Mouse (Mus musculus) ZHBTc4 (cell line): ENCODE measurements around the gene Rnf187.

Source experiments
- DNase-seq: peaks from one replicate; pipeline ENCODE4 v3.0.0-alpha.2; 2011; ENCODE audit warnings: low read depth, low spot score

Gene Rnf187

DNA sequence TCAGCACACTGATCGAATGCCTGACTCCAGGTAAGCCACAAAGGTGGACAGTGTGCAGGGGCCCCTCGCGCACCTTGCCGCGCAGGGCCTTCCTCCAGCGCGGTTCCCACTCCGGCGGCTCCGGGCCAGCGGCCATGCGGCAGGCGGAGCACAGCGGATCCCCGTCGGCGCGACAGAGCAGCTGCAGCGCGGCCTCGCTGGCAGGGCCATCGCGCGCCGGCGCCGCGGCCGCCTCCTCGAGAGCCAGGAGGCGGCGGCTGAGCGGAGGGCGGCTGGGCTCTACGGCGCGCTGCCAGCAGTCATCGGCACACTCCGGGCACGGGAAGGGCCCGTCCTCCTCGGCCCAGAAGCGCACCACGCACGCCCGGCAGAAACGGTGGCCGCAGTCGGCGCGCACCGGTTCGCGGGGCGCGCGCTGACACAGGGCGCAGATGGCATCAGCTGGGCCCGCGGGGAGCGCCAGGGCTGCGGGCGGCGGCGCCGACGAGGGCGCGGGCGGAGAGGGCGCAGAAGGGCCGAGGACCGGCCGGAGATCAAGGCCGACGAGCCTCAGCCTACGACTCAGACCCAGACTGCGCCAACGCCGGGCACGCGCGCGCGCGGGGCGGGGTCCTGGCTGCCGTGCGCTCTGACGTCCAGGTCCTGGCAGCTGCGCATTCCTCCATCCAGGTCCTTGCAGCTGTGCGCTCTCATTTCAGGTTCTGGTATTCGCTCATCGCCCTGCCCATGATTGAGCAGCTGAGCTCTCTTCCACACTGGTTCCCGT is at the start of gene Rnf187:
Rnf187 (minus strand) TSS at position 595 of the 766 bp plus-strand sequence.
- DNase-seq: peak; percentile 97

GRCm38 (mm10) chr11:58985299-58985917 is 46.7 kb upstream of the Rnf187 start:
- no peak for DNase-seq

- no peak for DNase-seq
Observed at GRCm38 (mm10) chr11:58984657-58985056, 45.9 kb upstream of the Rnf187 start.

DNA sequence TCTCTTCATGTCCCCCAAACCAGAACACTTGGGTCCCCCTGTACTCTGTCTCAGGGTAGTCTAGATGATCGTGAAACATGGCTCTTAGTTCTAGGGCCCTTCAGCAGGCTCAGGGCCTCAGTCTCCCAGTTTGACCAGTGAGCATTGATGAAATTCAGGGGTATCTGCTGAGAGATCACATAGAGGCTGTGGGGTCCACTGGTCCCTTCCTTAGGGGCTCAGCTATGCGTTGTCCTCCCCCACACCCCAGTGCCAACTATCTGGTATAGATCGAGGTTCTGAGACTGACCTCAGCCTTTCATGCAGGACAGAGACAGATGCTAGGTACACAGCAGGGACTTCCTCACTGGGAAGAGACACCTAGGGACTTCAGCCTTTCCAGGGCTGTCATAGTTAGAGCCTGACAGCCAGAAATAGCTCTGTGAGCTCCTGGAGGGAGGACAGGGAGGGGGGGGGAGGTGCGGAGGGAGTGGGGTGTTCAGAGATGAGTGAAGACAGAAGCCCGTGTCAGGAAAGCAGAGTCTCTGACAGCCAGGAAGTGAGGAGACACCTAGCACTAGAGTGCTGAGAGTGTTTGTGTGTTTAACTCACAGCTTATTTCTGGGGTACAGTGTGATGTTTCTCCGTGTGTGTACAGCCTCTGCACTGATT is 45.1 kb upstream of the Rnf187 start:
- no peak for DNase-seq

DNA sequence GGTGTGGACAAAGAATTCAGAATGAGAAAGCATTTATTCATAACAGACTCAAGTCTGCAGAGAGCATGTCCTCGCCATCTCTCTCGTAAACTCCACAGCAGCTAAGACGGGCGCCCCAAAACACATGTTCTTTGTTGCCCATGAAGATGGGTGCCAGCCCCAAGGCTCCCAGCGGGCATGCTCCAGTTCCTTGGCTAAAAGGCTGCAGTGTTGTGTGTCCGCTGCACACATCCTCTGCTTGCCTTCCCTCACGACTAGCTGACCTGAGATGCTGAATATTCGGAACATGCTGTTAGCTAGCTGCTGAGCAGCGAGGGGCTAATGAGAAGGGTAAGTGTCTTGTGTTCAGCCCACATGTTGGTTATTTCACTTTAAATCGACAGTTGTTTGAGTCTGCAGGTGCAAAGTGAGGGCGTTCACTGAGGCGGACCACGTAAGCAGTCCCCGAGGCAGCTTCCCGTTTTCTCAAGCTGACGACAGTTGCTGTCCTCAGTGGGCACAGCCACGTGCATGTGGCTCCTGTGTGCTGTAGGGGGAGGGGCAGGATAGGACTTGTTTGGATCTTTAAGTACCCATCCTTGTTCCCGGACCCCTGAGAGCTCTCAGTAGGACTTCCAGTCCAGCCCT is 43.9 kb upstream of the Rnf187 start:
- DNase-seq: no peak

- DNase-seq: peak; percentile 75
Observed at GRCm38 (mm10) chr11:58981541-58982447, 43.1 kb upstream of the Rnf187 start.

DNA sequence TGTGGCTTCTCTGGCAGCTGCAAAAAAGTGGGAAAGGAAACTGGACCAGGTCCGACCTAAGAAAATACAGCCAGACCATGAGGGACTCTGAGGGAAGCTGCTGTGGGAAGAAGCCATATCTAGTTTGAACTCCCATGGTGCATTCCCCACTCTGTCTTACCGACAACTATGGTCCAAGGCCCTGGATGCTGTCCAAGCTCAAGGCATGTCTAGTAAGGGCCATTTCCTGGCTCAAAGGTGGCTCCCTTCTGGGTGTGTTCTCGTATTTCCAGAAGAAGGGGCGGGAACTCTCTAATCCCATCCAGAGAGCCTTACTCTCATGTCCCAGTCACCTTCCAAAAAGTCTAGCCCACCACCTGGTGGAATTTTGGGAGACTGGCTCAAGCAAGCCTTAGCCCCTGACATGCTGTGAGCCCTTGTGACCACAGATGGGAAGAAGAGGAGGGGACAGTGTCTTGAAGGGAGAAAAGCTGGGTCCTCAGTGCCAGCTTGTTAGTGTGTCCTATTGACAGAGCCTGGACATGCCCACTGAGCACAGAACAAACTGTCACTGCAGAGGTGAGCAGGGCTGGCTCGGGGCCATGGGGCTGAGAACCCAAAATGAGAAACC is 41.8 kb upstream of the Rnf187 start:
- DNase-seq: peak; percentile 40

- no peak for DNase-seq
Observed at GRCm38 (mm10) chr11:58979661-58980060, 40.9 kb upstream of the Rnf187 start.

DNA sequence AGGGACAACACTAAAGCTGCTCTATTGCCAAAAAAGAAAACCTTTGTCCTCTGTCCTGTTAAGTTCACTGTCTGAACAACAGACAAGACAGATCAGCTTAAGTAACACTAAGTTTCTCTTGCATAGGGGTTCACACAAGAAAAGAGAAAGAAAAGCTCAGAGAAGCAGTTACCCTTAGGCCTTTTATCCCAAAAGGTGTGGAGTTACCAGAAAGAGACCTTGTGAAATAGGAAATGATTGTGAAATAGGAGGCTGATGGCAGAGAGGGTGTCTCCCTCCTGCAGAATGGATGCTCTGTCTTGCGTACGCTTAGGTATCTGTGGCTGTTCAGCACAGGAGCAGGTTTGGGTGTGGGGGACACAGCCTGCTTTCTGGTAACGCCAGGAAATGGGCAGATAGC is 40.5 kb upstream of the Rnf187 start:
- no peak for DNase-seq

DNA sequence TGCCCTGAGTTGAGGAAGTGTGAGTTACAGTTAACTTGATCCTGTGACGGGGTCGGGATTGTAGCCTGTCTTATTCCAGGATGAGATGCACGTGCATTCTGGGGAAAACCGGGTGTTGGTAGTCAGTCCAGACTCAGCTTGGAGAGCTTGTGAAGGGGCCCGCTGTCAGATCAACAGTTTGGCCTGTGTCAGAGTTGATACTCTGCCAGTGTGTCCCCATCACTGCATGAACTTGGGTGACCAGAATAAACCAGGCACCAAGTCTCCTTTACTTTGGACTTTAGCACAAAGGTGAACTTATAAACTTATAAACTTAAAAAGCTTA is 40.0 kb upstream of the Rnf187 start:
- DNase-seq: no peak

DNA sequence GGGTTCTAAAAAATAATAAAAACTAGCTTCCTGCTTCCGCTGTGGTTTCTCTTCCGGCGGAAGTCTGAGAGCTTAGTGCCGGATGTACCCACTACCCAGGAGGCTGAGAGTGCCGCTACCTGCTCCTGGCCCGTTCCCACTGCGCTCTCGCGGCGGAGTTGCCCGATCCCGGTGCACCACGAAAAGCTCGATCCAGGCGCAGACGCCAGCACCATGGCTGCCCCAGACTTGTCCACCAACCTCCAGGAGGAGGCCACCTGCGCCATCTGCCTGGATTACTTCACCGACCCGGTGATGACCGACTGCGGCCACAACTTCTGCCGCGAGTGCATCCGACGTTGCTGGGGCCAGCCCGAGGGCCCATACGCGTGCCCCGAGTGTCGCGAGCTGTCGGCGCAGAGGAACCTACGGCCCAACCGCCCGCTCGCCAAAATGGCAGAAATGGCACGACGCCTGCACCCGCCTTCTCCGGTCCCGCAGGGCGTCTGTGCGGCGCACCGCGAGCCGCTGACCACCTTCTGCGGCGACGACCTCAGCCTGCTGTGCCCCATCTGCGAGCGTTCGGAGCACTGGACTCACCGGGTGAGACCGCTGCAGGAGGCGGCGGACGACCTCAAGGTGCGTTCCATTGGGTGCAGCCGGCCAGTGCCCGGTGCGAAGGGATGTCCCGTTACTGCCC is 39.5 kb upstream of the Rnf187 start, which contains the start of gene Trim11:
Trim11 (plus strand) TSS at position 67 of the 679 bp plus-strand sequence.
- peak; percentile 79 for DNase-seq

DNA sequence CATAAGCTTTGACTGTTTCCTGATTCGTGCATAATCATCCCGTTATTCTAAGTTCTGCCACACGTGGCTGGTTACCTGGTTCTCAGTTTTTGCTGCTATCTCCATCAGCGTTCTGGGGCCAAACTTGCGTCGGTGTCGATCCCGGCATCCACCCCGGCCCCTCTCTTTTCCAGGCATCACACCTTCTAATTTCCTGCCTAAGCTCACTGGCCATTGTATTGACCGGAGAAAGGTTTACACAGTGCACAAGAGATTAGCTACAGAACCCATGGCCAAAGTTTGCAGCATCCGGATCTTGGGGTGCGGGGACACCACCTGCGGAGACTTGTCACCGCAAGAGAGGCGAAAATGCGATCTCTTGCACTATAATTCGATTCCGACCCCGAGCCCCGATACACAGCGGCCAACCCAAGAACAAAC is 38.9 kb upstream of the Rnf187 start:
- no peak for DNase-seq

DNA sequence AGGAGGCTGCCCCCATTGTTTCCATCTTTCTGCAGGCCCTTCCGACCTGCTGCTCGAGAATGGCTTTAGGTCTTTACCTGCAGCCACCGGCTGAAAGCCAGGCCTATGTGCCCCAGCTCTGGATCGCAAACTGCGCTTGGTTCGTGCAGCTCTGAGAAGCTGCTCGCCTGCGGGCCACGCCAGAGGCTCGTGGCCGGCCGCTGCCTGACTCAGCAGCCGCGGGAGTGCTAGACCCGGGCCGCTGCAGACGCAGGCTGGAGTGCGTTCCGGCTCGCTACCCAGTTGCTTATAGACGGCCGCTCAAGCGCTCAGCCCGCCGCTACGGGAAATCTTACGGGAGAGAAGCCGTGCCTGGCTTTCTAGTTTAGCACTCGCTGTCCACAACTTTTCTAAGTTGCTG is 38.4 kb upstream of the Rnf187 start:
- peak; percentile 53 for DNase-seq

GRCm38 (mm10) chr11:58974414-58974813 is 35.7 kb upstream of the Rnf187 start:
- no peak for DNase-seq

GRCm38 (mm10) chr11:58971796-58972195 is 33.1 kb upstream of the Rnf187 start:
- no peak for DNase-seq

DNA sequence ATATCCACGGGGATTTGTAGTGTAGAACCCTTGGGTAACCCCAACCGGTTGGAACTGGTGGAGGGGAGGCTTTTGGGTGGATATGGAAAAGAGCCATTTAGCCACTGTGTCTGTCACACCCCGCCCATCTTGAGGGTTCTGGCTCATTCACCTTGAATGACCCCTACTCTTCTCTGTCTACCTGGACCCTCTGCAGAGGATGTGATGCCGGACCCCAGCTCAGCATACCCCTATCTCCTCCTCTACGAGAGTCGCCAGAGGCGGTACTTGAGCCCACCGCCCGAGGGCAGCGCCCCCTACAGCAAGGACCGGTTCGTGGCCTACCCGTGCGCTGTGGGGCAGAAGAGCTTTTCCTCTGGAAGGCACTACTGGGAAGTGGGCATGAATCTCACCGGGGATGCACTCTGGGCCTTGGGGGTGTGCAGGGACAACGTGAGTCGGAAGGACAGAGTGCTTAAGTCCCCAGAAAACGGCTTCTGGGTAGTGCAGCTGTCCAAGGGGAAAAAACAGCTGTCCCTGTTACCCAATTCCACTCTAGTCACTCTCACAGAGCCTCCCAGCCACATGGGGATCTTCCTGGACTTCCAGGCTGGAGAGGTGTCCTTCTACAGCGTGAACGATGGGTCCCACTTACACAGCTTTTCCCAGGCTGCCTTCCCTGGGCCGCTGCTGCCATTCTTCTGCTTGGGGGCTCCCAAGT is 32.3 kb upstream of the Rnf187 start:
- DNase-seq: peak; percentile 58

DNA sequence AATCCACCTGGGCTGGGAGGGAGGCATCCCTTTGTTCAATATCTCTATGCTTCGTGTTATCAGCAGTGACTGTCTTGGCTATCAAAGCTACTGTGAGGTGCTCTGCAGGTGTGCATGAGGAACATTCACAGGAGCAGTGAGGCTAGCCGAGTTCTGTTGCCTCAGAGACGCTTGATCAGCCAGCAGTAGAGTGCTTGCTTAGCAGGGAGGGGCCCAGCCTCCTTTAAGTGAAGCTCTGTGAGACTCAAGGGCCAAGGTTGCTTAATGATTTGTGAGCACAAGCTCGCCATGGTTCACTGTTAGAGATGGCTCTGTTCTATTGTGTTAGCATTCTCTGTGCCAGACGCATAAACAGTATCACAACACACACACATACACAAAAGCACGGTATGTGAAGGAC is 30.9 kb upstream of the Rnf187 start:
- DNase-seq: no peak

- no peak for DNase-seq
Observed at GRCm38 (mm10) chr11:58969027-58969426, 30.3 kb upstream of the Rnf187 start.

- no peak for DNase-seq
Observed at GRCm38 (mm10) chr11:58968551-58968950, 29.8 kb upstream of the Rnf187 start.

DNA sequence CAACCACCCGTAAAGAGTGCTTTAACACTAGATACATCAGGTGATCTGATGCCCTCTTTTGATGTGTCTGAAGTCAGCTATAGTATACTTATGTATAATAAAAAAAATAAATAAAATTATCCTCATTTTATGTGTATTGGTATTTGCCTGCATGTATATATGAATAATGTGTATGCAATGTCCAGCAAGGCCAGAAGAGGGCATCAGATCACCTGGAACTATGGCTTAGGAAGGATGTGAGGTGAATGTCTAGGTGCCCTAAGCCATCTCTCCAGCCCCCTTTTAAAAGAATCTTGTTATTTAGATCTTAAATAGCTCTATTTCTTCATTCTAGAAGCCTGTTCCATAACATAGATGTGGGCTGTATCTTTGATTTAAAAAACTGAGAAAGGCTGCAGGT is 28.6 kb upstream of the Rnf187 start:
- DNase-seq: no peak
